In the genomic region with DNA sequence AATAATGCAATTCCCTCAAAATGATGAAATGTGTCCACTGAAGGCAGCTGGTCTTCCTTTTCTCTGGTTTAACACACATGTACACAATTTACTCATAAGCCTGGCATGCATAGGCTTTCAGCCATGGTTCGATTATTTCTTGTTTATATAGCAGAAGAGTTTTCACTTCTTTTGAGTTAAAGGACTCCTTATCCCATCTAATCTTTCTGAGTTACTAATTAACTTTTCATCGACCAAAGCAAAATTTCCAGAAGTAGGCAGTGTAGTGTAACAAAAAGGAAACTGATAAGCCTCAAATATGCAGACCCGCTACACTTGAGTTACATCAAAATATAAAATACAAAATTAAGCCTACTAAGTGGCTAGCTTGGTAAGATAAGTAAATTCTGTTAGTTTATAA, we compare ENCODE assay signal across 15 mouse cellular contexts.
A peak's percentile ranks its signal among the peaks of the same experiment; 100 is the strongest.
DNase-seq lines count a peak whose midpoint lies in the region; ATAC-seq lines count a peak whose summit lies in the region.
"Had no signal": no experiment of that assay in that cellular context is flagged by ENCODE, and none has a peak within 500 bp of the region (broad histone marks: within the 10 kb centered on the region; RNA-seq: fewer than 3 reads in every experiment).

No protein-coding gene starts in this region.

- peak; percentile 66 for ATAC-seq in kidney, embryonic 15.5 days (replicated peaks; ENCODE audit: low FRiP score)
- no peak for ATAC-seq in kidney, embryonic 14.5 days (ENCODE audit: low FRiP score, low TSS enrichment)
- ATAC-seq in lung, embryonic 15.5 days (ENCODE audit: borderline replicate concordance, extremely low read depth, low FRiP score, low TSS enrichment) = no peak
- ATAC-seq in intestine, embryonic 16.5 days = 0 out of 2 replicates have a peak, but pooled peaks have one; percentile 52
- ATAC-seq: forebrain, embryonic 13.5 days had no signal

- WGBS in kidney, embryonic 15.5 days = 68% methylated on average over 3 of the region's 3 CpGs
- WGBS in kidney, embryonic 14.5 days = 64% methylated on average over 3 of the region's 3 CpGs
- WGBS in lung, embryonic 15.5 days = 49% methylated on average over 3 of the region's 3 CpGs
- 52% methylated on average over 3 of the region's 3 CpGs for WGBS in intestine, embryonic 16.5 days

- H3K4me1 ChIP-seq in kidney, embryonic 15.5 days = 0 out of 2 replicates have a peak, but pooled peaks cover 3% of the 10 kb centered on the region
- H3K4me1 ChIP-seq in kidney, embryonic 14.5 days (ENCODE audit: control insufficient read depth, insufficient read depth, low read length) = no peaks in the 10 kb centered on the region
- no peaks in the 10 kb centered on the region for H3K4me1 ChIP-seq in lung, embryonic 15.5 days
- no peaks in the 10 kb centered on the region for H3K4me1 ChIP-seq in intestine, embryonic 16.5 days (ENCODE audit: control insufficient read depth, insufficient read depth, low read length)
- H3K4me1 ChIP-seq: forebrain, embryonic 13.5 days; heart, embryonic 12.5 days; hindbrain, embryonic 15.5 days had no signal

- no peak overlapping the region for H3K9ac ChIP-seq in kidney, embryonic 15.5 days
- H3K9ac ChIP-seq in kidney, embryonic 14.5 days (ENCODE audit: low read depth, low read length) = no peak overlapping the region
- H3K9ac ChIP-seq in lung, embryonic 15.5 days = no peak overlapping the region
- no peak overlapping the region for H3K9ac ChIP-seq in intestine, embryonic 16.5 days (ENCODE audit: low read depth, low read length)
- H3K9ac ChIP-seq: forebrain, embryonic 13.5 days; heart, embryonic 12.5 days; hindbrain, embryonic 15.5 days had no signal

- H3K9me3 ChIP-seq in kidney, embryonic 15.5 days (replicated peaks) = no peaks in the 10 kb centered on the region
- H3K9me3 ChIP-seq in kidney, embryonic 14.5 days (ENCODE audit: control insufficient read depth, low read length) = no peaks in the 10 kb centered on the region
- H3K9me3 ChIP-seq in lung, embryonic 15.5 days = no peaks in the 10 kb centered on the region
- no peaks in the 10 kb centered on the region for H3K9me3 ChIP-seq in intestine, embryonic 16.5 days (ENCODE audit: control insufficient read depth, low read length)
- H3K9me3 ChIP-seq: forebrain, embryonic 13.5 days; heart, embryonic 12.5 days; hindbrain, embryonic 15.5 days had no signal

- H3K36me3 ChIP-seq in kidney, embryonic 15.5 days = no peaks in the 10 kb centered on the region
- no peaks in the 10 kb centered on the region for H3K36me3 ChIP-seq in kidney, embryonic 14.5 days (ENCODE audit: control insufficient read depth, insufficient read depth, low read length)
- no peaks in the 10 kb centered on the region for H3K36me3 ChIP-seq in lung, embryonic 15.5 days
- H3K36me3 ChIP-seq in intestine, embryonic 16.5 days (ENCODE audit: control insufficient read depth, insufficient read depth, low read length) = no peaks in the 10 kb centered on the region
- H3K36me3 ChIP-seq: heart, embryonic 12.5 days; hindbrain, embryonic 15.5 days had no signal

- H3K27ac ChIP-seq in kidney, embryonic 15.5 days = no peak overlapping the region
- no peak overlapping the region for H3K27ac ChIP-seq in kidney, embryonic 14.5 days (ENCODE audit: low read depth, low read length)
- H3K27ac ChIP-seq in lung, embryonic 15.5 days = 0 out of 2 replicates have a peak overlapping the region, but pooled peaks have one; percentile 31
- no peak overlapping the region for H3K27ac ChIP-seq in intestine, embryonic 16.5 days (ENCODE audit: low read length)
- H3K27ac ChIP-seq: forebrain, embryonic 13.5 days; gastrocnemius, adult 2 months; hindbrain, embryonic 15.5 days had no signal

- no peaks in the 10 kb centered on the region for H3K27me3 ChIP-seq in kidney, embryonic 15.5 days
- H3K27me3 ChIP-seq in kidney, embryonic 14.5 days (ENCODE audit: control insufficient read depth, insufficient read depth, low read length) = no peaks in the 10 kb centered on the region
- no peaks in the 10 kb centered on the region for H3K27me3 ChIP-seq in lung, embryonic 15.5 days
- no peaks in the 10 kb centered on the region for H3K27me3 ChIP-seq in intestine, embryonic 16.5 days (replicated peaks; ENCODE audit: control insufficient read depth, insufficient read depth, low read length)
- H3K27me3 ChIP-seq: forebrain, embryonic 13.5 days; heart, embryonic 12.5 days; hindbrain, embryonic 15.5 days had no signal

- no peak overlapping the region for H3K4me2 ChIP-seq in kidney, embryonic 15.5 days
- no peak overlapping the region for H3K4me2 ChIP-seq in kidney, embryonic 14.5 days (replicated peaks; ENCODE audit: low read depth, low read length)
- H3K4me2 ChIP-seq in lung, embryonic 15.5 days = no peak overlapping the region
- H3K4me2 ChIP-seq in intestine, embryonic 16.5 days (ENCODE audit: low read depth, low read length) = no peak overlapping the region
- H3K4me2 ChIP-seq: forebrain, embryonic 13.5 days; heart, embryonic 12.5 days; hindbrain, embryonic 15.5 days had no signal

- no peak for DNase-seq in lung, postnatal 25 days (ENCODE audit: low spot score)
- DNase-seq in layer of hippocampus, postnatal 10 days (ENCODE audit: low spot score in 2 of 2) = no peak
- DNase-seq: adrenal gland, postnatal 14 days; cerebellum, adult 11-12 months; cerebellum, adult 9-10 months; cerebellum, postnatal 25 days; gastrocnemius, adult 2 months; gastrocnemius, postnatal 25 days had no signal

- no peak overlapping the region for H3K4me3 ChIP-seq in kidney, embryonic 15.5 days (replicated peaks)
- H3K4me3 ChIP-seq in kidney, embryonic 14.5 days (ENCODE audit: low read length) = no peak overlapping the region
- no peak overlapping the region for H3K4me3 ChIP-seq in lung, embryonic 15.5 days
- H3K4me3 ChIP-seq in intestine, embryonic 16.5 days (ENCODE audit: low read length) = no peak overlapping the region
- H3K4me3 ChIP-seq: forebrain, embryonic 13.5 days; gastrocnemius, adult 2 months; heart, embryonic 12.5 days; hindbrain, embryonic 15.5 days had no signal

Comparison
In these comparisons a context has a peak if more than half of its experiments do, and no peak if none do; other contexts are left out.
1. ATAC-seq: peak in kidney, embryonic 15.5 days (single experiment) and intestine, embryonic 16.5 days (single experiment); none in kidney, embryonic 14.5 days (single experiment) and lung, embryonic 15.5 days (single experiment).